Mouse (Mus musculus): ENCODE results near the gene Pole.
A peak's percentile ranks its signal among the peaks of the same experiment; 100 is the strongest.

The Pole gene

DNA sequence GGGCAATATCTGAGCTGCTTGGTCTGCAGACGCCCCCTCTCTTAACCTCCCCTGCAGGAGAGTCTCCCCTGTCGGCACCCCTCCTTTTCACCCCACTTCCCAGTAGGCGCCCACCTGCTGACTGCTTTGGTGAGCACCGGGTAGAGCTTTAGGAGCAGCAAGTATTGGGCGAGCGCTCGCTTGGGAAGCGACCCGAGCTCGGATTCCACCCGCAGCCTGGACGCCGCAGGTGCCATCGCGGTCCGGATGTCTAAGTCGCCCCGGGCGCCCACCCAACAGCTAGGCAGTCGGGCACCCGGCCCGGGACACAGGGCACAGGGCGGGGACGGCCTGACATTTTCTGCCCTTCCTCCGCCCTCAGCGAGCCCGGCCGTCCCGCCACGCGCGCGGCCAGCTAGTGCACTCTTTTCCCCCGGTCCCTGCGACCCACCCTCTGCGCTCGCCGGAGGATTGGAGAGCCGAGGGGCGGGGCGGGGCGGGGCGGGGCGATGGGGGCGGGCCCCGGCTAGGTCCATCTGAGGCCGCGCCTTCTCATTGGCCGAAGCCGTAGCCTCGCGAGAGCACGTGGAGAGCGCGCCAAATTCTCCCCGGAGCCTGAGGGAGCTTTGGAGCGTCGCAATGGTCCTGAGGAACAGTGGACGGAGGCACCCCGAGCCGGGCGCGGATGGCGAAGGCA lies at the start of gene Pole, which contains the start of gene Pxmp2:
Pole (plus strand) TSS at position 537 of the 676 bp plus-strand sequence.
Pxmp2 (minus strand) TSS at position 417 of the 676 bp plus-strand sequence.
- DNase-seq (ENCODE audit: low spot score in 2 of 2): peak; percentile 72 to 76

GRCm38 (mm10) chr5:110244091-110244490 lies 42.0 kb upstream of the Pole start:
- no peak for DNase-seq (ENCODE audit: low spot score in 2 of 2)

DNA sequence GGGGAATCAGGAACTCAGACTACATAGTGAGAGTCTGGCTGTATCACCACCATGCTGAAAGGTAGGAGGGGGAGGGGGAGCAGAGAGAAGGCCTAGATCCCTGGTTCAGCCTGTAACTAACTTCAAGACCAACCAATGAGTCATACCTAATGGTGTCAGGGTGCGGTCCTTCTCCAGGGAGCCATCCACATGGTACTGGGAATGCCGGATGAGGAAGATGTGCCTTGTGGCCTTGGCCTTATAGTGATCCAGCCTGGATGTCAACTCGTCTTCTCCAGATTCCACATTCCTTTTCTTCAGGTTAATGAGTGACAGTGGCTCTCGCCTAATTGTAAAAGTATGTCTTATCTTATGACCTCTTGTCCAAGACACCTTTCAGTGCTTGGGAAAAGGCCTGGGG lies 19.2 kb upstream of the Pole start:
- DNase-seq (ENCODE audit: low spot score in 2 of 2): no peak

DNA sequence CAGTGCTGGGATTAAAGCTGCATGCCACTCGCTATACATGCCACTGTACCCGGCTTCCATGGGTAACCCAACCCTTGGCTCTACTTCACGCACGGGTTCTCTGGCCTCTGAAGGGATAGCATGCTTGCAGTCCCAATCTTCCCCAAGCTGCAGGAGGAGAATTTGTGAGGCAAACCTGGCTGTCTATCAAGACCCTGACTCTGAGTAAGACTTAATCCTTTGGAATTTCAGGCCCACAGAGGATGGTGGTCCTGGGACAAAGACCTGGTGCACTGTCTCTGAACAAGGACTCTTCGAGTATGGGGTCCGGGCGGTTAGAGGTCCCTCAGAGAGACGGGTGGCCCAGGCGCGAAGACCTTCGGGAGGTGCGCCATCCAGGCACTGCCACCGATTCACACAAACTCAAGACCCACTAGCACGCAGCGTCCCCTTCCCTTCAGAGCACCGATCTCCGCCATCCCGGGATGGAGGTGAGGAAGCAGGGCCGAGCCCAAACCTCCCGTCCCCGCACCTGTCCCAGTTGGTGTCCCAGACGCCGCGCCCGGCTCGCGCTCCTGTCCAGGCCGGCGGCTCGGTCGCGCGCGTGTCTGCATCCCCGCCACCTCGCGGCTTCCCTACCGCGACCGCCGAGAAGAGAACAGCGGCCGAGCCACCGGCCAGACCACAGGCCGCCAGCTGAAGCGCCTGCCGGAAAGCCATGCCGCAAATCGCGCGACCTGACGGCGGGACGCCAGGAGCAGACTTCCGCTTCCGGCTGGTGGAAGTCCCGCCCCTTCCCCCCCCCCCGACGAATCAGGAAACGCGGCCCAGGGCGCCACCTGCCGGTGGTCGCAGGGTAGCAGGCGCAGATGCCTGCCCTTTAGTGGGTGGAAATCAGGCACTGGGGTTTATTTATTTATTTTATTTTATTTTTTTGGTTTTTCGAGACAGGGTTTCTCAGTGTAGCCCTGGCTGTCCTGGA lies 16.7 kb upstream of the Pole start, which contains the start of gene Pgam5:
Pgam5 (minus strand) TSS at position 773 of the 961 bp plus-strand sequence.
- peak; percentile 75 to 81 for DNase-seq (ENCODE audit: low spot score in 2 of 2)

GRCm38 (mm10) chr5:110270242-110270641 lies 15.9 kb upstream of the Pole start:
- DNase-seq (ENCODE audit: low spot score in 2 of 2): no peak

- no peak for DNase-seq (ENCODE audit: low spot score in 2 of 2)
Measured at GRCm38 (mm10) chr5:110274147-110274546, 12.0 kb upstream of the Pole start.

- no peak for DNase-seq (ENCODE audit: low spot score in 2 of 2)
Measured at GRCm38 (mm10) chr5:110274846-110275245, 11.3 kb upstream of the Pole start.

- no peak for DNase-seq (ENCODE audit: low spot score in 2 of 2)
Measured at GRCm38 (mm10) chr5:110276391-110276790, 9.7 kb upstream of the Pole start.

GRCm38 (mm10) chr5:110276910-110277309 lies 9.2 kb upstream of the Pole start:
- no peak for DNase-seq (ENCODE audit: low spot score in 2 of 2)

DNA sequence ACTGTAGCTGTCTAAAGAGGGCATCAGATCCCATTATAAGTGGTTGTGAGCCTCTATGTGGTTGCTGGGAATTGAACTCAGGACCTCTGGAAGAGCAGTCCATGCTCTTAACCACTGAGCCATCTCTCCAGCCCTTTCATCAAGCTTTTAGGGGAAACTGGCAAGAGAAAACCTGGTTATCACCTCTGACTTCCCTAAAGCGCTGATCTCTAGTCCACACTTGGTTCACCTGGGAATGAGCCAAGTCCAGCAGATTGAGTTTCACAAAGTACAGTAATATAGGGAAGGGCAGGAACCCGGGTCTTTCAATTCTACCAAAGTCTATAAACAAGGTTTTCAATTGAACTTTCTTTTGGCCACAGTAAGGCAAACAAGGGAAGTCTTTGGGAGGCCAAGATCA lies 4.1 kb upstream of the Pole start:
- no peak for DNase-seq (ENCODE audit: low spot score in 2 of 2)

- DNase-seq (ENCODE audit: low spot score in 2 of 2): no peak
Measured at GRCm38 (mm10) chr5:110284536-110284935, 1.6 kb upstream of the Pole start.

DNA sequence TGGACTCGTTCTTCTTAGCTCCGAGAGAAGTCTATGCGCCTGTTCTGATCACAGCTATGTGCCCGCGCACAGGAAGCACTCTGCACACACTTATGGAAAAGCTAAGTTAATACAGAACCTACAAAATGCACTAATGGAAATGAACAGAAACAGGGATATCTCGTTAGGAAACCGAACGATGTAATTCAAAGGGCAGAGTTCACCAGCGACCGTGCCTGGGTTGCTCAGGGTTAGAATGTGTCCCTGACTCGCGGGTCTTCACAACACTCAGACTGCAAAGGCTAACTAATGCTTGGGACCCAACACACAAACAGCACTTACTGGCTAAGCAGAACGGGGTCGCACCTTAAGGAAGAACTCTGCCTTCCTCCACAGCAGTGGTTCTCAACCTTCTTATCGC lies 950 bp upstream of the Pole start:
- DNase-seq (ENCODE audit: low spot score in 2 of 2): no peak

- DNase-seq (ENCODE audit: low spot score in 2 of 2): no peak
Measured at GRCm38 (mm10) chr5:110286446-110287083, 459 bp downstream of the Pole start.

- DNase-seq (ENCODE audit: low spot score in 2 of 2): no peak
Measured at GRCm38 (mm10) chr5:110287084-110287475, 974 bp downstream of the Pole start.

DNA sequence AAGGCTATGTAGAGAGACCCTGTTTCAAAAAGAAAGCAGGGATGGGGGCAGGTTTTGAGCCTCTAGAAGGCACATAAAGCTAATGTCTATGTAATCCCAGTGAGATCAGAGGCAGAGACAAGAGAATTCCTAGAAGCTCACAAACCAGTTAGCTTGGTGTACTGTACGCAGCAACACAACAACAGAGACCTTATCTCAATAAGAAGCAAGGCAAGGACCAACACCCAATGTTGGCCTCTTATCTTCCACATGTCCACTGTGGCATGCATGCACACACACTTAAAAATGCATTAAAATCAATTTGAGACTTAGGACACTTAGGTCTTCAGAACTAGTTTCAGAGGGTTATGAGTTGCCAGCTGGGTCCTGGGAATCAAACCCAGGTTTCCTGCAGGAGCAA lies 5.5 kb downstream of the Pole start:
- DNase-seq (ENCODE audit: low spot score in 2 of 2): no peak

GRCm38 (mm10) chr5:110296637-110297036 lies 10.5 kb downstream of the Pole start:
- DNase-seq (ENCODE audit: low spot score in 2 of 2): no peak

DNA sequence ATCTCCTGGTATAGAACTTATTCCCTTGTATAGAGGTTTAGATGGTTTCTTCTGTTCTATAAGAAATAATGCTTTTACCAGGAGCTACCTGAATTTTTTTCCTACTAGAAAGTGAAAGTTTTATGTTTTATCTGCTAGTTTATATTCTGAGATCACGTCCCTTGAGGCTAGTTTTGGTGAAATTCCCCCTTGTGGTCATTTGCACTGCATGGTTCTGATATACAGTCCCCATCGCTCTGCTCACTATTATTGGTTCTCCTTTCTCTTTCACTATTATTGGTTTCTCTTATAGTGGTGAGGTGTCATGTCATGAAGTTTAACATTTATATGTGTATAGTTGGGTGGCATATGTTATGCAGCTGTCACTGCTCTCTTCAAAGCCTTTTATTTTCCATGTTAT lies 14.5 kb downstream of the Pole start:
- DNase-seq (ENCODE audit: low spot score in 2 of 2): no peak

GRCm38 (mm10) chr5:110308861-110309260 lies 22.8 kb downstream of the Pole start:
- DNase-seq (ENCODE audit: low spot score in 2 of 2): no peak

DNA sequence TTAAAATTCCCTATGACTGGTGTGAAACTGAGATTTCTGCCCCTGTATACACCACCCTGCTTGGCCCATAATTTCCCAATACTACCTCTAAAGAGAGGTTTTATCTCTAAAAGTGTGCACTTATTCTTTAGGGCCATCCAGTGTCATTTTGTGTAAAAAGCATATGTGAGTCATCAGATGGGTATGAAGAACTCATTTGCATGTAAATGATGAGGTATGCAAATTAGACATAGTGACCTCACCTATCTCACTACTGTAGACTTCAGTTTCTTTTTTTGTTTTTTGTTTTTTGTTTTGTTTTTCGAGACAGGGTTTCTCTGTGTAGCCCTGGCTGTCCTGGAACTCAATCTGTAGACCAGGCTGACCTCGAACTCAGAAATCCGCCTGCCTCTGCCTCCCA lies 27.0 kb downstream of the Pole start:
- DNase-seq (ENCODE audit: low spot score in 2 of 2): no peak

DNA sequence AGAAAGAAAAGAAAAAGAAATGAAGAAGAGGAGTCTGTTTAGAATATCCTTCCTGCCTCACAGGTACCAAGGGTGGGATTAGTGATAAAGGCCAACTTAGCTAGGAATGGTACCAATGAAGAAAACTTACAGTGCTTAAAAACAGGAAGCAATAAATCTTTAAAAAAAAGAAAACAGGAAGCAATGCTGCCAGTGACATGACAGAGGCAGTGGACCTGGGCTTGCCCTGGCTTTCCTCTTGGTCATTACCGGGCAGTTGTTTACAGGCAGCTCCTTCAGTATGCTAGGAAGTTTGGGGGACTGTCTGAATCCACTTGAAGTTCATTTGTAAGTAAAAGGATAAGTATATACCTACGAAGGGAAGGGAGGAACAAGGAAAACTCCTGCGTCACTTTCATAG lies 44.4 kb downstream of the Pole start:
- DNase-seq (ENCODE audit: low spot score in 2 of 2): no peak

DNA sequence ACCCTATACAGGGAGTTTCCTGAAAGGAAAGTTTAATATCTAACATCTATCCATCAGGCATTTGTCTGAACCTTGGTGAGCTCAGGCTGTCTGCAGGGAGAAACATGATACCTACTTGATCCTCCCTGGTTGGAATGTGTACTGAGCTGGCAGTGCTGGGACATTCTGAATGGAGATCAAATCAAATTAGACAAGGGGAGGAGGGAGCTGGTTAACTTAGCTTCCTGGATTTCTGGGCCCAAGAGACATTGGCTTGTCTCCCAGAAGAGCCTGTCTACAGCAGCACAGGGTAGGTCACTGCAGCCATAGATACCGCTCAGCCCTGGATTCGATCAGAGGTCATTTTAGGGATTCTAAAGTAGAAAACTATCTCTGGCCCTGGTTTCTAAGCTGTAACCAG lies 52.7 kb downstream of the Pole start:
- DNase-seq (ENCODE audit: low spot score in 2 of 2): no peak

- DNase-seq (ENCODE audit: low spot score in 2 of 2): no peak
Measured at GRCm38 (mm10) chr5:110342648-110343284, 56.7 kb downstream of the Pole start, which contains the start of gene P2rx2. TSS of gene P2rx2 (minus strand) at chr5:110343212.

All from right cerebral cortex, postnatal 36 days (tissue).